Mouse (Mus musculus) lung, embryonic 16.5 days (tissue): Measurements from ENCODE around the gene Sult1a1. TPM values are rescaled to one million over a fixed set of nuclear protein-coding genes. Genes with fewer than 3 reads are reported as not detected.

ENCODE experiments used
- ATAC-seq: fragments of 200-750 bp; cut with Nextera tagmentation; 2 replicates; pipeline ENCODE4 v1.8.0; 2017; ENCODE audit warnings: low read depth, mild to moderate bottlenecking, moderate library complexity
- H3K27ac ChIP-seq: fragments of 300-500 bp; sonication (generic); 2 replicates; pipeline ENCODE4 v1.5.1; 2014; ENCODE audit warnings: mild to moderate bottlenecking, control low read depth, low read length
- H3K27me3 ChIP-seq: fragments of 300-500 bp; sonication (generic); 2 replicates; pipeline ENCODE4 v1.6.1; 2014; ENCODE audit warnings: low read depth, low read length, mixed read lengths; ENCODE audit not compliant: control insufficient read depth, insufficient read depth
- H3K36me3 ChIP-seq: fragments of 300-500 bp; sonication (generic); 2 replicates; pipeline ENCODE4 v1.6.1; 2014; ENCODE audit warnings: low read length; ENCODE audit not compliant: control insufficient read depth, insufficient read depth
- H3K4me1 ChIP-seq: fragments of 300-500 bp; sonication (generic); replicated peaks from 2 replicates; pipeline ENCODE4 v1.6.1; 2014; ENCODE audit warnings: low read length, mixed read lengths; ENCODE audit not compliant: control insufficient read depth, insufficient read depth
- H3K4me2 ChIP-seq: fragments of 300-500 bp; sonication (generic); 2 replicates; pipeline ENCODE4 v1.6.1; 2014; ENCODE audit warnings: low read depth, low read length, control low read depth
- H3K4me3 ChIP-seq: fragments of 300-500 bp; sonication (generic); 2 replicates; pipeline ENCODE4 v1.5.1; 2014; ENCODE audit warnings: mild to moderate bottlenecking, low read length, control low read depth
- H3K9ac ChIP-seq: fragments of 300-500 bp; sonication (generic); 2 replicates; pipeline ENCODE4 v1.6.1; 2014; ENCODE audit warnings: low read length, control low read depth
- H3K9me3 ChIP-seq: fragments of 300-500 bp; sonication (generic); 2 replicates; pipeline ENCODE4 v1.6.1; 2016; ENCODE audit warnings: low read length; ENCODE audit not compliant: control insufficient read depth
- WGBS: fragments of 180-500 bp; shearing (Covaris S2); extraction: QIAGEN DNeasy Blood & Tissue Kit; methylation state at CpG from one replicate; pipeline ENCODE4 v1.1.7; 2014; 5-methylcytosine and 5-hydroxymethylcytosine counted together
- polyA plus RNA-seq: library from polyadenylated mRNA; unstranded; fragments of >200 nt; fragmentation: Nextera tagmentation; extraction: Ambion mirVana; gene quantifications from 2 replicates; pipeline ENCODE4 v1.2.1, GENCODE M21; 2015

Sult1a1 gene
- polyA plus RNA-seq, 1 experiment from 2014 or later, result 12.3 TPM

- Histone ChIP-seq H3K9me3 (no peaks in the 10 kb centered on the region), H3K27me3 (no peaks in the 10 kb centered on the region), H3K36me3 (no peaks in the 10 kb centered on the region), H3K27ac (peak overlapping the region; percentile 9; the same call in 1 of the 2 replicates), H3K4me2 (no peak overlapping the region), H3K9ac (no peak overlapping the region), H3K4me1 (peaks cover 9% of the 10 kb centered on the region; the same call in 1 of the 2 replicates), H3K4me3 (no peak overlapping the region)
- 79% methylated on average over 3 of the region's 3 CpGs for WGBS
- peak; percentile 34; the same call in 1 of the 2 replicates for ATAC-seq
Measured at GRCm38 (mm10) chr7:126625807-126626600, 50.2 kb downstream of the Sult1a1 start.

GRCm38 (mm10) chr7:126625369-126625768, 50.9 kb downstream of the Sult1a1 start:
- peak; percentile 95 for ATAC-seq
- Histone ChIP-seq H3K9me3 (no peaks in the 10 kb centered on the region), H3K36me3 (no peaks in the 10 kb centered on the region), H3K4me3 (peak overlapping the region; percentile 31), H3K27ac (peak overlapping the region; percentile 28; the same call in 1 of the 2 replicates), H3K4me1 (peaks cover 9% of the 10 kb centered on the region; the same call in 1 of the 2 replicates), H3K27me3 (no peaks in the 10 kb centered on the region), H3K9ac (peak overlapping the region; percentile 41; the same call in 1 of the 2 replicates), H3K4me2 (peak overlapping the region; percentile 32)
- WGBS, result 24% methylated on average over 6 of the region's 6 CpGs

GRCm38 (mm10) chr7:126624774-126625173, 51.5 kb downstream of the Sult1a1 start:
- no peak for ATAC-seq
- no peaks in the 10 kb centered on the region for H3K27me3 ChIP-seq
- peaks cover 9% of the 10 kb centered on the region; the same call in 1 of the 2 replicates for H3K4me1 ChIP-seq
- peak overlapping the region; percentile 32 for H3K4me2 ChIP-seq
- no peaks in the 10 kb centered on the region for H3K36me3 ChIP-seq
- 0 out of 2 replicates have a peak overlapping the region, but pooled peaks have one; percentile 50 for H3K9ac ChIP-seq
- 49% methylated on average over 16 of the region's 16 CpGs for WGBS
- peak overlapping the region; percentile 31 for H3K4me3 ChIP-seq
- H3K27ac ChIP-seq, result peak overlapping the region; percentile 43; the same call in 1 of the 2 replicates
- H3K9me3 ChIP-seq, result no peaks in the 10 kb centered on the region

- no peaks in the 10 kb centered on the region for H3K27me3 ChIP-seq
- no peak overlapping the region for H3K9ac ChIP-seq
- H3K36me3 ChIP-seq, result no peaks in the 10 kb centered on the region
- H3K27ac ChIP-seq, result no peak overlapping the region
- no peaks in the 10 kb centered on the region for H3K9me3 ChIP-seq
- no peak overlapping the region for H3K4me2 ChIP-seq
- peaks cover 9% of the 10 kb centered on the region; the same call in 1 of the 2 replicates for H3K4me1 ChIP-seq
- 67% methylated on average over 1 of the region's 1 CpGs for WGBS
- H3K4me3 ChIP-seq, result no peak overlapping the region
- ATAC-seq, result no peak
Measured at GRCm38 (mm10) chr7:126623381-126623780, 52.9 kb downstream of the Sult1a1 start.

Other genes starting within 250 kb of the Sult1a1 start
- gene Rabep2, start 247.7 kb downstream of the Sult1a1 start, polyA plus RNA-seq, result 34.2 and 35.3 TPM in 2 replicates
- gene Atp2a1, start 213.3 kb downstream of the Sult1a1 start, polyA plus RNA-seq, result 5.1 and 33.6 TPM in 2 replicates
- 47.2 and 48.5 TPM in 2 replicates for gene Sh2b1, start 201.0 kb downstream of the Sult1a1 start, polyA plus RNA-seq
- gene Tufm, start 189.1 kb downstream of the Sult1a1 start, polyA plus RNA-seq, result 106 and 112 TPM in 2 replicates
- 36.0 and 38.5 TPM in 2 replicates for gene Atxn2l, start 173.0 kb downstream of the Sult1a1 start, polyA plus RNA-seq
- 181 and 187 TPM in 2 replicates for gene Eif3c, start 110.0 kb downstream of the Sult1a1 start, polyA plus RNA-seq
- gene Apobr, start 91.5 kb downstream of the Sult1a1 start, polyA plus RNA-seq, result 1.6 and 2.3 TPM in 2 replicates
- 31.2 and 31.7 TPM in 2 replicates for gene Cln3, start 90.6 kb downstream of the Sult1a1 start, polyA plus RNA-seq
- gene Il27, start 81.5 kb downstream of the Sult1a1 start, polyA plus RNA-seq, result not detected in 2 replicates
- 34.2 and 53.9 TPM in 2 replicates for gene Nupr1, start 45.6 kb downstream of the Sult1a1 start, polyA plus RNA-seq
- 42.9 and 47.3 TPM in 2 replicates for gene Sgf29, start 27.1 kb downstream of the Sult1a1 start, polyA plus RNA-seq
- gene Bola2, start 19.0 kb upstream of the Sult1a1 start, polyA plus RNA-seq, result 102 and 108 TPM in 2 replicates
- gene Slx1b, start 19.4 kb upstream of the Sult1a1 start, polyA plus RNA-seq, result 11.1 and 11.9 TPM in 2 replicates
- gene Coro1a, start 31.4 kb upstream of the Sult1a1 start, polyA plus RNA-seq, result 42.4 and 59.5 TPM in 2 replicates
- 138 and 139 TPM in 2 replicates for gene Mapk3, start 83.2 kb upstream of the Sult1a1 start, polyA plus RNA-seq
- 2.9 and 4.2 TPM in 2 replicates for gene Gdpd3, start 89.9 kb upstream of the Sult1a1 start, polyA plus RNA-seq
- gene Ypel3, start 100.5 kb upstream of the Sult1a1 start, polyA plus RNA-seq, result 111 and 123 TPM in 2 replicates
- gene Tbx6, start 105.1 kb upstream of the Sult1a1 start, polyA plus RNA-seq, result 0.25 and 0.68 TPM in 2 replicates
- gene Ppp4c, start 116.1 kb upstream of the Sult1a1 start, polyA plus RNA-seq, result 232 and 243 TPM in 2 replicates
- gene Fam57b, start 121.2 kb upstream of the Sult1a1 start, polyA plus RNA-seq, result 0.36 and 0.38 TPM in 2 replicates
- gene 4930451I11Rik, start 155.2 kb upstream of the Sult1a1 start, polyA plus RNA-seq, result not detected in 2 replicates
- gene Doc2a, start 171.0 kb upstream of the Sult1a1 start, polyA plus RNA-seq, result 0.49 and 0.63 TPM in 2 replicates
- 30.3 and 32.3 TPM in 2 replicates for gene Hirip3, start 185.5 kb upstream of the Sult1a1 start, polyA plus RNA-seq
- 76.5 and 89.3 TPM in 2 replicates for gene Ino80e, start 185.9 kb upstream of the Sult1a1 start, polyA plus RNA-seq
- 55.8 and 58.3 TPM in 2 replicates for gene Taok2, start 208.3 kb upstream of the Sult1a1 start, polyA plus RNA-seq
- gene Tmem219, start 246.5 kb upstream of the Sult1a1 start, polyA plus RNA-seq, result 28.4 and 30.8 TPM in 2 replicates